ENCODE assay signal across 8 mouse cellular contexts in the genomic region with DNA sequence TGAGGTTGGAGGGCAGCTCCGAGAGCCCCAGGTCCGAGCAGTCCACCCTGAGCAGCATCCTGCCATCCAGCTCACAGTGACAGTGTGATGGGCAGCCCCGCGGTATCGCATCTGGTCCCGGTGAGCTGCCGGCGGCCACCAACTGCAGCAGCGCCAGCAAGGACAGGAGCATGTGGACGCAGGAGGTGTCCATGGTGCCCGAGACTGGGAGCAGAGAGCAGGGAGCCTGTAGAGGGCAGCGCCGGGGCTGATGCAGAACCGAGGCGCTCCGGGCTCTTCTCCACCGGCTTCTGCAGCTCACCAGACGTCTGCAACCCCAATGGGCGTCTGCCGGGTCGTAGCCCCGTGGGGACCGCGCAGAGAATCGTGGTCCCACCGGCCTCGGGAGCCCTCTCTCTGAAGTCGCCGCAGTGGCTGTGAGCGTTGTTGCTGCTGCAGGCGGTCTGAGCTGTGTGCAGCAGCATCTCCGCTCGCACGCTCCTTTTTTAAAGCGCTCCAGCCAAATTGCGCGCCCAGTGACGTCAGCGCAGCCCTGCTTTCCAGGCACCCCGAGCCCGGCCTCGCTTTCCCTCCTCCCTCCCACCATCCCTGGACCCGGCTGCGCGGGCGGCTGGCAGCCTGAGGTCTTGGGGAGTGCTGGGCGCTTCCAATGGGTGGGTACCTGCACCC. TPM values are rescaled to one million over a fixed set of nuclear protein-coding genes. Genes with fewer than 3 reads are reported as not detected.
DNase-seq lines count a peak whose midpoint lies in the region; ATAC-seq and TF ChIP-seq lines count a peak whose summit lies in the region.

Gene Lgr5, minus strand, starts transcription at position 480 of the 669 bp plus-strand sequence.

- H3K9me3 ChIP-seq in heart, embryonic 12.5 days (replicated peaks) = no peaks in the 10 kb centered on the region
- H3K9me3 ChIP-seq in kidney, embryonic 16.5 days (ENCODE audit: low read length) = no peaks in the 10 kb centered on the region
- H3K9me3 ChIP-seq in midbrain, postnatal 0 days (ENCODE audit: low read length) = no peaks in the 10 kb centered on the region

- peak within 1 kb of the TSS; percentile 99 for H3K4me2 ChIP-seq in heart, embryonic 12.5 days
- H3K4me2 ChIP-seq in kidney, embryonic 16.5 days (replicated peaks; ENCODE audit: low read depth, low read length) = peak within 1 kb of the TSS; percentile 91
- peak within 1 kb of the TSS; percentile 98 for H3K4me2 ChIP-seq in midbrain, postnatal 0 days (ENCODE audit: low read depth, low read length, poor library complexity, severe bottlenecking)

- peak; percentile 21 for DNase-seq in layer of hippocampus, adult 11-12 months (ENCODE audit: low spot score)
- DNase-seq in layer of hippocampus, adult 9-10 months (ENCODE audit: low spot score) = no peak
- DNase-seq in embryo, embryonic 10.5 days (ENCODE audit: low spot score) = peak; percentile 80
- DNase-seq in liver, adult 2 months (ENCODE audit: extremely low read depth, low read depth, low spot score) = peak; percentile 45
- DNase-seq in midbrain, postnatal 0 days (ENCODE audit: low spot score) = peak; percentile 70
- DNase-seq in urinary bladder, adult 2 months (ENCODE audit: low spot score) = peak; percentile 37

- peak; percentile 79 for ATAC-seq in heart, embryonic 12.5 days (ENCODE audit: insufficient number of reproducible peaks, low FRiP score)
- ATAC-seq in kidney, embryonic 16.5 days (ENCODE audit: low FRiP score, low TSS enrichment) = peak; percentile 93
- peak; percentile 86 for ATAC-seq in midbrain, postnatal 0 days (ENCODE audit: low FRiP score)

- H3K27ac ChIP-seq in heart, embryonic 12.5 days (ENCODE audit: poor library complexity, severe bottlenecking) = no peak within 1 kb of the TSS
- no peak within 1 kb of the TSS; the same call in 1 of the 2 replicates for H3K27ac ChIP-seq in kidney, embryonic 16.5 days (ENCODE audit: low read length)
- peak within 1 kb of the TSS; percentile 42 for H3K27ac ChIP-seq in liver, adult 2 months (replicated peaks; ENCODE audit: insufficient read depth, low read depth, low read length)
- H3K27ac ChIP-seq in midbrain, postnatal 0 days (ENCODE audit: low read depth, low read length) = no peak within 1 kb of the TSS

- peak; percentile 39 for TF ChIP-seq CTCF in liver, adult 2 months (IDR thresholded peaks at IDR 0.05; ENCODE audit: low read depth, low read length)
- TF ChIP-seq CTCF in midbrain, postnatal 0 days (IDR thresholded peaks at IDR 0.05) = peak; percentile 55

- no peaks in the 10 kb centered on the region for H3K79me2 ChIP-seq in liver, adult 2 months (ENCODE audit: control insufficient read depth, insufficient read depth, low read length)

- peak within 1 kb of the TSS; percentile 54 for H3K4me3 ChIP-seq in heart, embryonic 12.5 days
- H3K4me3 ChIP-seq in kidney, embryonic 16.5 days (ENCODE audit: low read length) = peak within 1 kb of the TSS; percentile 58
- peak within 1 kb of the TSS; percentile 62 for H3K4me3 ChIP-seq in liver, adult 2 months (ENCODE audit: insufficient read depth, low read depth, low read length)
- peak within 1 kb of the TSS; percentile 62 for H3K4me3 ChIP-seq in midbrain, postnatal 0 days (ENCODE audit: low read depth, low read length)

- peaks cover 32% of the 10 kb centered on the region for H3K4me1 ChIP-seq in heart, embryonic 12.5 days (replicated peaks)
- peaks cover 30% of the 10 kb centered on the region for H3K4me1 ChIP-seq in kidney, embryonic 16.5 days (ENCODE audit: insufficient read depth, low read length)
- peaks cover 6% of the 10 kb centered on the region for H3K4me1 ChIP-seq in liver, adult 2 months (ENCODE audit: control insufficient read depth, insufficient read depth, low read length)
- no peaks in the 10 kb centered on the region; the same call in 1 of the 2 replicates for H3K4me1 ChIP-seq in midbrain, postnatal 0 days (ENCODE audit: insufficient read depth, low read length)

- H3K27me3 ChIP-seq in heart, embryonic 12.5 days (replicated peaks) = peaks cover 59% of the 10 kb centered on the region
- peaks cover 53% of the 10 kb centered on the region for H3K27me3 ChIP-seq in kidney, embryonic 16.5 days (ENCODE audit: insufficient read depth, low read length)
- H3K27me3 ChIP-seq in liver, adult 2 months (ENCODE audit: control insufficient read depth, insufficient read depth, low read length) = no peaks in the 10 kb centered on the region; the same call in 1 of the 2 replicates
- peaks cover 22% of the 10 kb centered on the region for H3K27me3 ChIP-seq in midbrain, postnatal 0 days (ENCODE audit: insufficient read depth, low read length)

- peak within 1 kb of the TSS; percentile 56 for H3K9ac ChIP-seq in heart, embryonic 12.5 days
- H3K9ac ChIP-seq in kidney, embryonic 16.5 days (replicated peaks; ENCODE audit: low read length) = peak within 1 kb of the TSS; percentile 54
- peak within 1 kb of the TSS; percentile 57 for H3K9ac ChIP-seq in liver, adult 2 months (ENCODE audit: low read depth, low read length)
- H3K9ac ChIP-seq in midbrain, postnatal 0 days (replicated peaks; ENCODE audit: low read length, poor library complexity, severe bottlenecking) = peak within 1 kb of the TSS; percentile 54

- no peaks in the 10 kb centered on the region for H3K36me3 ChIP-seq in heart, embryonic 12.5 days
- no peaks in the 10 kb centered on the region for H3K36me3 ChIP-seq in kidney, embryonic 16.5 days (ENCODE audit: insufficient read depth, low read length)
- H3K36me3 ChIP-seq in liver, adult 2 months (ENCODE audit: control insufficient read depth, insufficient read depth, low read length) = no peaks in the 10 kb centered on the region
- H3K36me3 ChIP-seq in midbrain, postnatal 0 days (ENCODE audit: insufficient read depth, low read length) = no peaks in the 10 kb centered on the region

- under 1% methylated on average over 46 of the region's 47 CpGs for WGBS in heart, embryonic 12.5 days
- 1% methylated on average over 47 of the region's 47 CpGs for WGBS in kidney, embryonic 16.5 days
- 1% methylated on average over 47 of the region's 47 CpGs for WGBS in liver, adult 2 months
- WGBS in midbrain, postnatal 0 days = under 1% methylated on average over 47 of the region's 47 CpGs

- no peak for TF ChIP-seq POLR2A in liver, adult 2 months (IDR thresholded peaks at IDR 0.05; ENCODE audit: extremely low read depth, insufficient read depth, low read length)

RNA-seq across cellular contexts. Expression of gene Lgr5, which starts in this region (rescaled TPM):
- polyA plus RNA-seq in heart, embryonic 12.5 days (2016; fragmentation: Nextera tagmentation; extraction: Ambion mirVana) = 0.59 and 0.65 TPM in 2 replicates
- polyA plus RNA-seq in kidney, embryonic 16.5 days (2015; fragmentation: Nextera tagmentation; extraction: Ambion mirVana) = 7.3 and 7.8 TPM in 2 replicates
- total RNA-seq in liver, adult 2 months (2014; rRNA removed) = 3.2 and 3.6 TPM in 2 replicates
- polyA plus RNA-seq in liver, adult 2 months (2012; rRNA removed) = 3.4 and 5.2 TPM in 2 replicates
- 3.0 and 6.0 TPM in 2 replicates for total RNA-seq in midbrain, postnatal 0 days (2014; rRNA removed)
- 1.5 and 1.8 TPM in 2 replicates for polyA plus RNA-seq in midbrain, postnatal 0 days (2015; fragmentation: Nextera tagmentation; extraction: Ambion mirVana)
- polyA plus RNA-seq in urinary bladder, adult 2 months (2012; rRNA removed) = 3.1 and 3.5 TPM in 2 replicates

Comparison
In these comparisons a context has a peak if more than half of its experiments do, and no peak if none do; other contexts are left out.
1. Peak in ATAC-seq, H3K4me3 ChIP-seq, H3K9ac ChIP-seq and H3K4me2 ChIP-seq in heart, embryonic 12.5 days; RNA of the gene not detected or under 1 TPM.